Mouse (Mus musculus) left cerebral cortex, postnatal 14 days (tissue): ENCODE results near the gene Arhgef26. TPM values are rescaled to one million over a fixed set of nuclear protein-coding genes. Genes with fewer than 3 reads are reported as not detected.
A peak's percentile ranks its signal among the peaks of the same experiment; 100 is the strongest.

Source experiments
- DNase-seq, 2 experiments: peaks; one replicate each; pipeline ENCODE4 v3.0.0; 2021 to 2022; ENCODE audit warnings: low spot score in 2 of 2, mixed read lengths in 1 of 2
- intact Hi-C: fragments of 180-260 bp; cut with DNase I; formaldehyde crosslinking; loops from one replicate; pipeline ENCODE4 v1.15.1; 2025
- long read RNA-seq, 2 experiments: library from polyadenylated mRNA; stranded (forward); transcript quantifications; one replicate each; pipeline ENCODE4 v2.0.0; 2021
- total RNA-seq, 2 experiments: library from RNA; stranded (reverse); gene quantifications; 2 replicates each; pipeline ENCODE4 v1.2.3; 2021

Gene Arhgef26
- total RNA-seq, result 10 to 100 TPM; 23.3 to 24.1 TPM
- long read RNA-seq, experiment 1, full-length matches to known transcripts, result 12 of 18 reads
- long read RNA-seq, experiment 1, partial matches to known transcripts, result 4 of 18 reads
- long read RNA-seq, experiment 1, other reads (novel, unspliced or antisense), result 2 of 18 reads
- long read RNA-seq, experiment 2, full-length matches to known transcripts, result 11 of 13 reads
- long read RNA-seq, experiment 2, partial matches to known transcripts, result 2 of 13 reads
- long read RNA-seq, experiment 2, other reads (novel, unspliced or antisense), result 0 of 13 reads

- no peak for DNase-seq
- intact Hi-C loops, result no loop called here
Observed at GRCm38 (mm10) chr3:62338044-62338443, at the start of gene Arhgef26. TSS of gene Arhgef26 (plus strand) at chr3:62338344.

- no peak for DNase-seq
- intact Hi-C loops, result no loop called here
Observed at GRCm38 (mm10) chr3:62310493-62310892, 27.7 kb upstream of the Arhgef26 start.

- intact Hi-C loops, result no loop called here
- DNase-seq, result no peak
Observed at GRCm38 (mm10) chr3:62311224-62311623, 26.9 kb upstream of the Arhgef26 start.

- DNase-seq, result no peak
- intact Hi-C loops, result no loop called here
Observed at GRCm38 (mm10) chr3:62324708-62325107, 13.4 kb upstream of the Arhgef26 start.

- DNase-seq, result no peak
- intact Hi-C loops, result no loop called here
Observed at GRCm38 (mm10) chr3:62327903-62328302, 10.2 kb upstream of the Arhgef26 start.

- no peak for DNase-seq
- intact Hi-C loops, result no loop called here
Observed at GRCm38 (mm10) chr3:62338461-62338853, 313 bp downstream of the Arhgef26 start.

- intact Hi-C loops, result no loop called here
- DNase-seq, result peak in 1 of 2 experiments; percentile 47
Observed at GRCm38 (mm10) chr3:62338854-62339515, 841 bp downstream of the Arhgef26 start.

GRCm38 (mm10) chr3:62339516-62340051, 1.4 kb downstream of the Arhgef26 start:
- intact Hi-C loops, result loop anchor here (5.0 kb wide), 2 partner anchors 113 to 122 kb away; no protein-coding TSS in a partner anchor

GRCm38 (mm10) chr3:62340154-62340760, 2.1 kb downstream of the Arhgef26 start:
- intact Hi-C loops, result loop anchor here (5.0 kb wide), 2 partner anchors 112 to 123 kb away; no protein-coding TSS in a partner anchor
- DNase-seq, result no peak

More at GRCm38 (mm10) chr3:62339516-62340051, 1.4 kb downstream of the Arhgef26 start:
- DNase-seq, result no peak

GRCm38 (mm10) chr3:62340861-62341260, 2.7 kb downstream of the Arhgef26 start:
- DNase-seq, result no peak
- intact Hi-C loops, result loop anchor here (5.0 kb wide), 2 partner anchors 111 to 124 kb away; no protein-coding TSS in a partner anchor

GRCm38 (mm10) chr3:62341496-62342205, 3.5 kb downstream of the Arhgef26 start:
- intact Hi-C loops, result loop anchor here (5.0 kb wide), 2 partner anchors 111 to 124 kb away; no protein-coding TSS in a partner anchor
- DNase-seq, result no peak

GRCm38 (mm10) chr3:62348514-62349217, 10.5 kb downstream of the Arhgef26 start:
- DNase-seq, result no peak
- intact Hi-C loops, result no loop called here

GRCm38 (mm10) chr3:62349218-62349897, 11.2 kb downstream of the Arhgef26 start:
- DNase-seq, result no peak
- intact Hi-C loops, result no loop called here

GRCm38 (mm10) chr3:62352071-62352470, 13.9 kb downstream of the Arhgef26 start:
- intact Hi-C loops, result no loop called here
- DNase-seq, result no peak

- intact Hi-C loops, result no loop called here
- no peak for DNase-seq
Observed at GRCm38 (mm10) chr3:62352876-62353275, 14.7 kb downstream of the Arhgef26 start.

- intact Hi-C loops, result no loop called here
- no peak for DNase-seq
Observed at GRCm38 (mm10) chr3:62367882-62368281, 29.7 kb downstream of the Arhgef26 start.

- DNase-seq, result peak in 1 of 2 experiments; percentile 15
- intact Hi-C loops, result no loop called here
Observed at GRCm38 (mm10) chr3:62372841-62373240, 34.7 kb downstream of the Arhgef26 start.

GRCm38 (mm10) chr3:62374346-62374745, 36.2 kb downstream of the Arhgef26 start:
- no peak for DNase-seq
- intact Hi-C loops, result no loop called here
